Mouse (Mus musculus) heart, adult 8-10 months (tissue): ENCODE results near the gene Elp6. TPM values are rescaled to one million over a fixed set of nuclear protein-coding genes. Genes with fewer than 3 reads are reported as not detected.

ENCODE experiments used
- DNase-seq: peaks from one replicate; pipeline ENCODE4 v3.0.0; 2022; ENCODE audit warnings: low spot score
- microRNA-seq: library from miRNA; unstranded; fragments of <30 nt; microRNA quantifications from one replicate; pipeline ENCODE4 v1.2.0, GENCODE M21; 2022
- total RNA-seq, 4 experiments: library from RNA; stranded (reverse); gene quantifications; 2 replicates each; pipeline ENCODE4 v1.2.4; 2022

Elp6 gene
- total RNA-seq, 4 experiments from 2014 or later = 2.6 to 3.3 (median 3.1) TPM

DNA sequence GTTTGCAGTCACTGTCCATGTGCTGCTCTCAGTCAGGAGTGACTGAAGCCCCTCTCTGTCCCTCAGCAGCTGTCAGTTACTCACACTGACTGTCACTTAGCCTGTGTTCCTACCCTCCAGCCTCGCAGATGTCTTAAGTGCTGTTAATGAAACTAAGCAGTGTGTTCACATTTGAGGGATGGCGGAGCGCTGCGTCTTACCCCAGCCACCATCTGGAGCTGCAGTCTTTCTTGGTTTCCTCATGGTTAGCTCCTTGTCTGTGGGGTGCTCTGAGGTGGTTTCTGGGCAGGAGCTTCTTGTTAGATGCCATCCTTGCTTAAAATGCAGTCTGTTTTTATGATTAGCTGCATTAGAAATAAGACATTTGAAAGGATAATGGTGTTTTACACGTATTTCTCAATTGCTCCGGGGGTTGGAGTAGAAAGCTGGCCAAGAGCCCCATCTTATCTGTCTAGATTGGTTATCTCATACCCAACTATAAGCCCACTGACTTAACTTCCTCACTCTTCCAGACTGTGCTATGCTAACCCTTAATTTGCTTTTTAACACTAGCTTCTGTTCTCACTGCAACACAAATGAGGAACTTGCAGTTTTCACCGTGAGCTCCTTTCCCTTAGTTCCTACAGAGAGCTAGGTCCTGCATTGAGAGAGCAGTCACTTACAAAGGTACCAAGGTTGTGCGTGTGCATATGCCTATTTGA, 47.1 kb downstream of the Elp6 start:
- DNase-seq = no peak

DNA sequence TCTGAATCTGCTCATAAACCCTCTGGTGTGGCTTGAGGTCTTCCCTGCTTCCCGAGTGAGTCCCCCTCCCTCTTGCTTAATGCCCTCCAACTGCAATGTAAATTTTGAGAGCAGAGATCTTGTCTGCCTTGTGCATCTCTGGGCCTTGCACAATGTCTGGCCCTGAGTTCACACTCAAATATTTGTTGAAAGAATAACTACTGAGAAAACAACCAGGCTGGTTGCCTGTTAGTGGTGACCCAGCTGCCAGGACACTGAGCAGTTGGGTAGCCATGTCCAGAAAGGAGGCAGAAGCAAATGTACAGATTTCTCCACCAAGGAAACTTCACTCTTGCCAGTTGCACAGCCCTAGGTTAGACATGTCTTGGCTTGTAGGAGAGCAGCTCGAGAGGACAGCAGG, 53.4 kb downstream of the Elp6 start:
- DNase-seq = no peak

DNA sequence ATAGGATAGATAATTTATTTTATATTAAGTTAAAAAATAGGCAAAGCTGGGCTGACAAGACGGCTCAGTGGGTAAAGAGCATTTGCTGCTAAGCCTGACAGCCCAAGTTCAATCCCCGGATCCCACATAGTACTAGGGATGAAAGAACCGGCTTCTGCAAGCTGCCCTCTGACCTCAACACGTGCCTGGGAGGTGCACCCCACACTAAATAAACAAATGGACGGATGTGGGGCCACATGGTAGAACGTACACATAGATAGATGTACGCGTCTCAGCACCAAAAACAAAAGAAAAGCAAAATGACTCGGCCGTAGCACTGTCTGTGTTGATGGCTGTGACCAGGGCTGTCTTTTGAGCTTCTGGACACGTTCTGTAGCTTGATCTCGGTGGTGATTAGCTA, 56.3 kb downstream of the Elp6 start:
- no peak for DNase-seq

DNA sequence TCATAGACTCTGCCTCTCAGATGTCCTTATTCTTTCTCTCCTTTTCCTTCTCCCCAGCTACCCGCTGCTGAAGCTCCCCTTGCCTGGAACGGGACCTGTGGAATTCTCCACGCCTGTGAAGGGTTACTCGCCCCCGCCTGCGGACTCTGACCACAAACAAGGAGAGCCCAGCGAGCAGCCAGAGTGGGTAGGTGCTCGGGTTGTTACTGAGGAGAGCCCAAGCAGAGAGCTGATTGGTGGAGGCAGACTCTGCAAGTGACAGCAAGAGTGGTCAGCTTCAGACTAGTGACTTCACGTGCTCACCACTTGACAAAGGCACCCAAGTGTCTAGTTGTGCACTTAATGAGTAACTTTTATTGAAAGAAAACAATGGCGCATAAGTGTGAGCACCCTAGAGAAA, 57.4 kb downstream of the Elp6 start:
- no peak for DNase-seq

DNA sequence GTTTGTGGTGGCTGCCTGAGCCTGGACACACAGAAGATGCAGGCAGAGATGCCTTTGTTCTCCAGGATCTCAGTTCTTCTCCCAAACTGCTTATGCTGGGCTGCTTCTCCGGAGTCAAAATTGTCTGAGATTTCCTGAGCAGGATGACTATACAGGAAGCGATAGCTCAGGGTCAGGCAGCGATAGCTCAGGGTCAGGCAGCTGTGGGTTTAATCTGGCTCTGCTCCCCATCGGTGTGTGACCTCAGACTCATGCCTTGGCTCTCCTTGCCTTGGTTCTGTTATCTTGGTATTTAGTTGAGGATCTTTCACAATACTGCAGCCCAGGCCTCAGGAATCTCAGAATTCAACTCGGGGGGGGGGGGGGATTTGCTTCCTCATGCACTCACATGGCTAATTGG, 61.8 kb downstream of the Elp6 start:
- no peak for DNase-seq

DNA sequence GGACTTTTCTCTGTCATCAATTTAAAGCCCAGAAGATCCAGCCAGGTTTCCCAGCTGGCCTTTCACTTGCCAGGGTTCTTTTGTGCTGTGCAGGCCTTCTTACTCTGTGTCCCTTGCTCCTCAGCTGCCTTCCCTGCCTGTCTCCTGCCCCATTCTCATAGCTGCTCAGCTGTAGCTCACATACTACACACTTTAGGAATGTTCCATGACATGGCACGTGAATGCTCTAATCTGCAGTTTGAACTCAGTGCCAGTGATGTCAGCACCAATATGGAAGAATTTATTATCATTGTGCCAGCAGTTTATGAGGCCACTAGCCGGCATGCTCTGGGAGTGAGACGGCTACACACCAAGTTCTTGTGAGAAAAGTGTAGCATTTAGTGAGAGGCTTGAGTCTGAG, 64.9 kb downstream of the Elp6 start:
- no peak for DNase-seq

Small RNAs within 50 kb of the gene (microRNA-seq; reads per million reads assigned to microRNA genes)
- 32.2 reads per million, percentile 43 among the genes with 10 or more reads in this experiment for gene Mir6236

Other genes starting within 250 kb of the Elp6 start
- 10 to 100 TPM; 24.9 to 28.4 (median 26.8) TPM for gene Smarcc1, start 187.5 kb upstream of the Elp6 start, total RNA-seq
- gene Dhx30, start 187.3 kb upstream of the Elp6 start, total RNA-seq = 10 to 100 TPM; 56.4 to 62.2 (median 58.2) TPM
- under 1 TPM; 0.12 to 0.41 (median 0.19) TPM for gene Cspg5, start 61.4 kb upstream of the Elp6 start, total RNA-seq
- 10 to 100 TPM; 23.7 to 34.9 (median 29.3) TPM for gene Scap, start 28.1 kb downstream of the Elp6 start, total RNA-seq
- 10 to 100 TPM; 12.9 to 17.1 (median 14.5) TPM for gene Ptpn23, start 103.0 kb downstream of the Elp6 start, total RNA-seq
- gene Ngp, start 114.6 kb downstream of the Elp6 start, total RNA-seq = 1 to 10 TPM in 1 of 4 experiments, not detected in 3; 3.0 TPM
- gene Klhl18, start 171.5 kb downstream of the Elp6 start, total RNA-seq = 10 to 100 TPM in 3 of 4 experiments, 1 to 10 TPM in 1; 9.2 to 14.6 (median 11.1) TPM
- gene Kif9, start 171.8 kb downstream of the Elp6 start, total RNA-seq = under 1 TPM; 0.14 to 0.31 (median 0.20) TPM
- 10 to 100 TPM; 32.6 to 44.5 (median 36.5) TPM for gene Setd2, start 227.4 kb downstream of the Elp6 start, total RNA-seq